Mouse (Mus musculus) hindbrain, embryonic 16.5 days (tissue): ENCODE data around the gene Adcy4. TPM values are rescaled to one million over a fixed set of nuclear protein-coding genes. Genes with fewer than 3 reads are reported as not detected.

Source experiments
- ATAC-seq: fragments of 200-750 bp; cut with Nextera tagmentation; 2 replicates; pipeline ENCODE4 v1.8.0; 2017; ENCODE audit warnings: moderate TSS enrichment, moderate library complexity
- H3K27ac ChIP-seq: fragments of 300-500 bp; sonication (generic); 2 replicates; pipeline ENCODE4 v1.5.1; 2014; ENCODE audit warnings: low read depth, mild to moderate bottlenecking, control low read depth, low read length, moderate library complexity
- H3K27me3 ChIP-seq: fragments of 300-500 bp; sonication (generic); replicated peaks from 2 replicates; pipeline ENCODE4 v1.6.1; 2014; ENCODE audit warnings: low read length; ENCODE audit not compliant: control insufficient read depth, insufficient read depth
- H3K36me3 ChIP-seq: fragments of 300-500 bp; sonication (generic); 2 replicates; pipeline ENCODE4 v1.6.1; 2014; ENCODE audit warnings: mild to moderate bottlenecking, low read length, moderate library complexity, mixed read lengths; ENCODE audit not compliant: control insufficient read depth, insufficient read depth
- H3K4me1 ChIP-seq: fragments of 300-500 bp; sonication (generic); 2 replicates; pipeline ENCODE4 v1.6.1; 2014; ENCODE audit warnings: low read depth, low read length; ENCODE audit not compliant: control insufficient read depth, insufficient read depth
- H3K4me2 ChIP-seq: fragments of 300-500 bp; sonication (generic); 2 replicates; pipeline ENCODE4 v1.6.1; 2014; ENCODE audit warnings: mild to moderate bottlenecking, low read length, control low read depth, moderate library complexity
- H3K4me3 ChIP-seq: fragments of 300-500 bp; sonication (generic); 2 replicates; pipeline ENCODE4 v1.5.1; 2014; ENCODE audit warnings: mild to moderate bottlenecking, low read length, control low read depth, moderate library complexity
- H3K9ac ChIP-seq: fragments of 300-500 bp; sonication (generic); 2 replicates; pipeline ENCODE4 v1.6.1; 2014; ENCODE audit warnings: low read depth, mild to moderate bottlenecking, control low read depth, low read length, moderate library complexity
- H3K9me3 ChIP-seq: fragments of 300-500 bp; sonication (generic); 2 replicates; pipeline ENCODE4 v1.6.1; 2014; ENCODE audit warnings: mild to moderate bottlenecking, low read length, moderate library complexity; ENCODE audit not compliant: control insufficient read depth
- WGBS: fragments of 180-500 bp; shearing (Covaris S2); extraction: QIAGEN DNeasy Blood & Tissue Kit; methylation state at CpG from one replicate; pipeline ENCODE4 v1.1.7; 2014; 5-methylcytosine and 5-hydroxymethylcytosine counted together
- polyA plus RNA-seq: library from polyadenylated mRNA; unstranded; fragments of >200 nt; fragmentation: Nextera tagmentation; extraction: Ambion mirVana; gene quantifications from 2 replicates; pipeline ENCODE4 v1.2.1, GENCODE M21; 2015

Adcy4 gene
- polyA plus RNA-seq, 1 experiment from 2014 or later: 3.5 TPM

DNA sequence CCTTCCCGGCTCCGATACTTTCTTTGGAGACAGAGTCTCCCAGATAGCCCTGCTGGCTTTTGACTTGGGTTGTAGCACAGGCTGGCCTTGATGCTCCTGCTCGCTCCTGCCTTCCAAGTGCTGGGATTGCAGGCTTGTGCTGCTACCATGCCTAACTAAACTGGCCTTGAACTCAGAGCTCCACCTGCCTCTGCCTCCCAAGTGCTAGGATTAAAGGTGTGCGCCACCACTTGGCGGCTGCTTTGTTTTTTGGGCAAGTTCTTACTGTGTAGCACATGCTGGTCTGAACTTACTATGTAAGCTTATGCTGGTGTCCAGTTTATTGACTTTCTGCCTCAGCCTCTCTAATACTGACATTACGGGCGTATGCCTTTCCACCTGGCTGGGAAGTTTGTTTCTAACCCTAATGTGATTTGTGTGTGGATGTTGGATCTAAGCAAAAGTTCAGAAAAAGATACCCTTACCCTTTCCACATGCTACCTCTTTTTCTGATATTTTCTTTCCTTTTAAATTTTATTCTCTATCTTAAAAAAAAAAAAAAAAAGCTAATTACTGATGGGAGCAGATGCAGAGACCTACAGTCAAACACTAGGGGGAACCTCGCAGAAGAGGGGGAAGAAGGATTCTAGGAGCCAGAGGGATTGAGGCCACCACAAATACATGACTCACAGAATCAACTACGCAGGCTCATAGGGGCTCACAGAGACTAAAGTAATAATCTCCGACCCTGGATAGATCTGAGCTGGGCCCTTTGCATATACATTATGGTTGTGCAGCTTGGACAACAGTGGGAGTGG, 36.6 kb downstream of the Adcy4 start:
- Histone ChIP-seq H3K36me3 (peaks cover 11% of the 10 kb centered on the region), H3K27me3 (no peaks in the 10 kb centered on the region), H3K4me1 (peaks cover 26% of the 10 kb centered on the region), H3K27ac (no peak overlapping the region), H3K4me2 (peak overlapping the region; percentile 76), H3K9ac (no peak overlapping the region), H3K9me3 (no peaks in the 10 kb centered on the region), H3K4me3 (no peak overlapping the region)
- 93% methylated on average over 10 of the region's 10 CpGs for WGBS
- ATAC-seq: no peak

DNA sequence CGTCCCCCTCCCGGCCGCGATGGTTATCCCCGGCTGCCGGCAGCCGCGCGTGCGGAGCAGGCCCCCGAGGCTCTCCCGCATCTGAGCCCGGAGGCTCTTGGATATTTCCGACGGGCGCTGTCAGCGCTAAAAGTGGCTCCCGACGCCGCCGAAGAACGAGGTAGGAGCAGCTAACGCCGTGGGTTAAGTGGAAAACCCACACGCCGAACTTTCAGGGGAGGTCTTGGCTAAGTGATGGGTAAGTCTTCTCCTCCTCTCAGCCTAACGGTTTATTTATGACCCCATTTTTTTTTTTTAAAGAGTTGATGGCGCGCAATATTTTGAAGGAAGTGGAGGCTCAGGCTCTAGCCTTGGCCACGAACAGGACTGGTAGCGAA, 38.0 kb downstream of the Adcy4 start:
- Histone ChIP-seq H3K4me2 (peak overlapping the region; percentile 76), H3K27ac (peak overlapping the region; percentile 55), H3K27me3 (no peaks in the 10 kb centered on the region), H3K36me3 (peaks cover 6% of the 10 kb centered on the region; the same call in 1 of the 2 replicates), H3K9ac (peak overlapping the region; percentile 82), H3K9me3 (no peaks in the 10 kb centered on the region), H3K4me3 (peak overlapping the region; percentile 90), H3K4me1 (peaks cover 26% of the 10 kb centered on the region)
- no peak for ATAC-seq
- under 1% methylated on average over 28 of the region's 31 CpGs for WGBS

DNA sequence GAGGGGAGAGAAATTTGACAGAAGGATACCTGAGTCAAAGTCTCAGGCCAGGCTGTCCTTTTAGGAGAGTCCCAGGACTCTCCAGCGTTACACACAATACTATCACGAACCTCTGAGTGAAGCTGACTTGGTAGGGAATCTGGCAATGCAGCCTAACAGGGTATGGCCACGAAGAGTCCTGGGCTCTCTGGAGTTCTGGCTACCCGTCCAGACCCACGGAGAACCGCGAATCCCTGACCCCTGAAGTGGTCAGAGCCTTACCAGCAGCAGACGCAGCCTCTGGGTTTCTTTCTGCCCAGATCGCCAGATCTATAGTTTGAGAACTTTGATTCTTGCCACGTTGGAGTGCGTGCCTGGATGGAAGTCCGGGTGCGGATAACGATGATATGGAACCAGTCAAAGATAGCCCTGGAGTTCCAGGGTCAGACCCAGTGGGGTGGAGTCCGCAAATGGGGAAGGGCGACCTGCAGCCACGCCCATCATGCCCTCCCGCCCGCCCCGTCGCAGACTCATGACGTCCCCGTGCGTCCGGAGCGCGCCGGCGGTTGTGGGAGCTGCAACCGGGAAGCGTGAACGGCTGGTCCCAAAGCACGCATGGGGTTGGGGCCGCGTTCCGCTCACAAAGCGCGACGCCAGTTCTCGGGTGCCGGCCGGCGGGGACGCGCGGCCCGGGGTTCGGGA, 38.6 kb downstream of the Adcy4 start, which contains the start of the genes Dhrs1 and Nop9:
TSS of gene Dhrs1 (minus strand) at position 511 of the 681 bp plus-strand sequence.
TSS of gene Nop9 (plus strand) at position 514 of the 681 bp plus-strand sequence.
- Histone ChIP-seq H3K36me3 (peaks cover 6% of the 10 kb centered on the region; the same call in 1 of the 2 replicates), H3K4me1 (peaks cover 26% of the 10 kb centered on the region), H3K27ac (peak within 1 kb of the TSS; percentile 55), H3K27me3 (no peaks in the 10 kb centered on the region), H3K9me3 (no peaks in the 10 kb centered on the region), H3K4me2 (peak within 1 kb of the TSS; percentile 76), H3K9ac (peak within 1 kb of the TSS; percentile 82), H3K4me3 (peak within 1 kb of the TSS; percentile 90)
- 2% methylated on average over 46 of the region's 48 CpGs for WGBS
- ATAC-seq: peak; percentile 83

DNA sequence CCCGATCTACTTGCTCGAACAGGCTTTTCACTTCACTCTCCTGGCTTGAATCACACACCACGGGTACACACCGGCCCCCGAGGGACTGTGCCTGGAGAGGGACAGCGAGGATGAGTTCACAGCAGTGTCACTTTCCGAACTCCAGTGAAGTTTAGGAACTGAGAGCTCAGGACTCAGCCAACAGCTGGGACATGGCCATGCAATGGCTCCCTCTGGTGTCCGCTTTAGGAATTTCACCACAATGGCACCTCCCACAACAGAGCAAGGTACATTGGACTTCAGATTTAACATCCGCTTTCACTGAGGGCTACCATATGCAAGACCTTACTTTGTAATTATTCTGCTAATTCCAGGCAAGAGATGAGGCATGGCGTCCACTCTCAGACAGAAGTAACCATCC, 40.2 kb downstream of the Adcy4 start:
- H3K9ac ChIP-seq: peak overlapping the region; percentile 20; the same call in 1 of the 2 replicates
- no peak overlapping the region for H3K27ac ChIP-seq
- peak overlapping the region; percentile 1 for H3K4me2 ChIP-seq
- no peak overlapping the region for H3K4me3 ChIP-seq
- WGBS: 22% methylated on average over 10 of the region's 10 CpGs
- peaks cover 26% of the 10 kb centered on the region for H3K4me1 ChIP-seq
- peaks cover 13% of the 10 kb centered on the region for H3K36me3 ChIP-seq
- H3K27me3 ChIP-seq: no peaks in the 10 kb centered on the region
- ATAC-seq: peak; percentile 72
- H3K9me3 ChIP-seq: no peaks in the 10 kb centered on the region

DNA sequence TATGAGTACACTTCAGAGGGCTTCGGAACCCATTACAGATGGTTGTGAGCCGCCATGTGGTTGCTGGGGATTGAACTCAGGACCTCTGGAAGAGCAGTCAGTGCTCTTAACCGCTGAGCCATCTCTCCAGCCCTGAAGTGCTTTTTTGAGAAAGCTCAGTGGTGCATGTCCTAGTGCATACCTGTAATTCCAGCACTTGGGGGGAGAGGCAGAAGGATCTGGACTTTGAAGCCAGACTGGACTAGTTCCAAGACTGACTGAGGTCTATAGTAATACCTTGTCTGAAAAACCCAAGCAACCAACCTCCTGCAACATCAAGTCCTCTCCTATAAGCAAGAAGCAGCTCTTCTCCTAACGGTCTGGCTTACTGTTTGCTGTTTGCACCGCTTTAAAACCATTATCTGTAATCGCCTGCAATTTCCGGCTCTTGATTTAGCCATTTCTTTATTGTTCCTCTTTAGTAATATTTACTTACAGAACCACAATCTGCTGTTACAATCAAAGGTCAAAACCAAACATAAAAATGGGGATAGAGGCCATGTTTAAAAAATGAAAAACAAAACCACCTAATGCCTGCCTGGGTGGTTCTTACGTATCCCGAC, 46.7 kb downstream of the Adcy4 start:
- Histone ChIP-seq H3K9me3 (no peaks in the 10 kb centered on the region), H3K9ac (no peak overlapping the region), H3K4me3 (no peak overlapping the region), H3K27me3 (no peaks in the 10 kb centered on the region), H3K4me2 (no peak overlapping the region), H3K4me1 (no peaks in the 10 kb centered on the region), H3K27ac (no peak overlapping the region), H3K36me3 (peaks cover 17% of the 10 kb centered on the region)
- ATAC-seq: no peak
- WGBS: 86% methylated on average over 9 of the region's 9 CpGs

DNA sequence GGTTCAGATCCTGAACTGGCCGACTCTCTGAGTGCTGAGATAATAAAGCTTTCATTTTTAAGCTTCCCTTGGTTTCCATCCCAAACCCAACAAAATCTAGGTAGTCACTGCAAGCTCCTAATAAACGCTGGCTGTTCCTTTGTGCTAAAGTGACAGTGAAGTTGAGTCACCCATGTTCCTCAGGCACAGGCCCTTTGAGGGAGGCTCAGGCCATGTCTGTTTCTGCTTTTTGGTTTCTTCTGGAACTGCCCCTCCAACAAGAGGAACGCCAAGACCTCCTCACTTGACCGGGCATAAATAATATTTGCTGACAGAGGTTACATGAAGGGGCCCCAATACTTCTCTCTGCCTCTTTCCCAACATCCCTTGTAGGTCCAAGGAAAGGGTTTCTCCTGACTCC, 48.1 kb downstream of the Adcy4 start:
- ATAC-seq: no peak
- H3K4me3 ChIP-seq: no peak overlapping the region
- peaks cover 17% of the 10 kb centered on the region for H3K36me3 ChIP-seq
- H3K4me1 ChIP-seq: peaks cover 3% of the 10 kb centered on the region; the same call in 1 of the 2 replicates
- no peak overlapping the region for H3K27ac ChIP-seq
- WGBS: 83% methylated on average over 4 of the region's 4 CpGs
- H3K27me3 ChIP-seq: no peaks in the 10 kb centered on the region
- no peak overlapping the region for H3K9ac ChIP-seq
- H3K9me3 ChIP-seq: no peaks in the 10 kb centered on the region
- H3K4me2 ChIP-seq: no peak overlapping the region

DNA sequence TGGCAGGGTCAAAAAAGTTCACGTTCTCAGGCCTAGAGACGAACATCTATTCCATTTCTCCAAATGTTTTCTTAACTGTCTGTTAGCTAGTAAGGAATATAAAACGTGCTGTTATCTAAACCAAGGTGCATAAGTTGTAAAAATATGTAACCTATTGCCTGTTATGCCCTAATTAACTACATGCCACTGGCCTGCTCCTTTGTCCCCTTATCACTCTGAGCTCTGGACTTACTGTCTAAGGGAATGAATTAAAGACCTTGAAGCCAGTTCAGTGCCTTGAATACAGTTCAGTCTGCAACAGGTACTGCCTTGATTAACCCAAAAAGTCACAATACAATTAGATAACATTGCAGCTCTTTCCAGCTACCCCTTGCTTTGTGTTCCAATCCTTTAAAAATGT, 48.6 kb downstream of the Adcy4 start:
- no peak for ATAC-seq
- 73% methylated on average over 3 of the region's 3 CpGs for WGBS
- Histone ChIP-seq H3K36me3 (peaks cover 17% of the 10 kb centered on the region), H3K9ac (no peak overlapping the region), H3K9me3 (no peaks in the 10 kb centered on the region), H3K27me3 (no peaks in the 10 kb centered on the region), H3K4me2 (no peak overlapping the region), H3K27ac (no peak overlapping the region), H3K4me3 (no peak overlapping the region), H3K4me1 (peaks cover 3% of the 10 kb centered on the region; the same call in 1 of the 2 replicates)

DNA sequence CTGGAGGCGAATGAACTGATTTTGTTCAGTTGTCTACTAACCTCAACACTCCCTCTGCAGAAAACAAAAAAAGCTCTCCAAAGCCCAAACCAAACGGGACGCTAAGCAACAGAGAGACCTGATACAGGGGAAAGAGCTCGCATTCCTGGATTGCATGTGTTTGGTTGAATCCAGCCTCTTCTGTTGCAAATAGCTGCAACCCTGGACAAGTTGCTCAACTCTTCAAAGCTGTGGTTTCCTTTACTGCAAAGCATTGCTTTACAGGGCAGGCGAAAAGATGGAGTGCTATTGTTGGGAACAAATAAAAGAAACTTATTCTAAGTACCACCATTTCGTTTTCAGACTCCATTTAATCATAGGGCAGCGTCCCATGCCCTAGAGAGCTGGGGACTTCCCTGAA, 49.0 kb downstream of the Adcy4 start:
- no peak for ATAC-seq
- 78% methylated on average over 7 of the region's 7 CpGs for WGBS
- Histone ChIP-seq H3K4me1 (peaks cover 3% of the 10 kb centered on the region), H3K4me3 (no peak overlapping the region), H3K4me2 (no peak overlapping the region), H3K9me3 (no peaks in the 10 kb centered on the region), H3K27me3 (no peaks in the 10 kb centered on the region), H3K27ac (no peak overlapping the region), H3K36me3 (peaks cover 16% of the 10 kb centered on the region), H3K9ac (no peak overlapping the region)

DNA sequence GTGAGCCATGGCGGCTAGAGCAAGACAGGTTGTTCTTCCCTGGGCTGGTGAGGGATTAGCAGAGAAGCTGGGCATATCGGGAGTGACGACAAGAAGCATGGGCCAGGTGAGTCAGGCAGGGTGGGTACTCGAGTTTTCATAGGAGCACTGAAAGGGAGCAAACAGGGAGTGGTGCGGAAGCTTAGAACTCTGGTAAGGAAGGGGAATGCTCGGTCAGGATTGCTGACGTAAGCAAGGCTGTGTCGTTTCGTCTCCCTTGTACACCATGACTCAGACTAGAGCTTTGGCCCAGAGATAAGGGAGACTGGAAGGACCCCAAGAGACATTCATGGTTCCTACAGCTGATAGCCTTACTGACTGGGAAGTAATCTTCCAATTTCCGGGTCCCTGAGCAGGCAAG, 50.0 kb downstream of the Adcy4 start:
- Histone ChIP-seq H3K27ac (no peak overlapping the region), H3K4me1 (peaks cover 3% of the 10 kb centered on the region), H3K9me3 (no peaks in the 10 kb centered on the region), H3K27me3 (no peaks in the 10 kb centered on the region), H3K36me3 (peaks cover 6% of the 10 kb centered on the region), H3K4me2 (no peak overlapping the region), H3K4me3 (no peak overlapping the region), H3K9ac (no peak overlapping the region)
- WGBS: 77% methylated on average over 10 of the region's 10 CpGs
- no peak for ATAC-seq
